Mouse (Mus musculus) hindbrain, embryonic 15.5 days (tissue): ENCODE data around the gene Shq1. TPM values are rescaled to one million over a fixed set of nuclear protein-coding genes. Genes with fewer than 3 reads are reported as not detected.

ENCODE experiments used
- ATAC-seq: fragments of 200-750 bp; cut with Nextera tagmentation; 2 replicates; pipeline ENCODE4 v1.8.0; 2017; ENCODE audit warnings: low read depth, moderate number of reproducible peaks, moderate TSS enrichment; ENCODE audit not compliant: low FRiP score
- H3K27ac ChIP-seq: fragments of 300-500 bp; sonication (generic); replicated peaks from 2 replicates; pipeline ENCODE4 v1.5.1; 2015; ENCODE audit warnings: mild to moderate bottlenecking, inconsistent platforms
- H3K27me3 ChIP-seq: fragments of 300-500 bp; sonication (generic); 2 replicates; pipeline ENCODE4 v1.6.1; 2015; ENCODE audit warnings: control low read depth, inconsistent platforms
- H3K36me3 ChIP-seq: fragments of 300-500 bp; sonication (generic); 2 replicates; pipeline ENCODE4 v1.6.1; 2015; ENCODE audit warnings: control low read depth, inconsistent platforms
- H3K4me1 ChIP-seq: fragments of 300-500 bp; sonication (generic); replicated peaks from 2 replicates; pipeline ENCODE4 v1.6.1; 2015; ENCODE audit warnings: control low read depth, inconsistent platforms
- H3K4me2 ChIP-seq: fragments of 300-500 bp; sonication (generic); 2 replicates; pipeline ENCODE4 v1.6.1; 2015; ENCODE audit warnings: moderate library complexity, mild to moderate bottlenecking, inconsistent platforms
- H3K4me3 ChIP-seq: fragments of 300-500 bp; sonication (generic); 2 replicates; pipeline ENCODE4 v1.5.1; 2015; ENCODE audit warnings: mild to moderate bottlenecking, inconsistent platforms
- H3K9ac ChIP-seq: fragments of 300-500 bp; sonication (generic); 2 replicates; pipeline ENCODE4 v1.6.1; 2015; ENCODE audit warnings: inconsistent platforms
- H3K9me3 ChIP-seq: fragments of 300-500 bp; sonication (generic); 2 replicates; pipeline ENCODE4 v1.6.1; 2016; ENCODE audit warnings: control low read depth, inconsistent platforms
- WGBS: fragments of 180-500 bp; shearing (Covaris S2); methylation state at CpG from one replicate; pipeline ENCODE4 v1.1.7; 2015; 5-methylcytosine and 5-hydroxymethylcytosine counted together
- polyA plus RNA-seq: library from polyadenylated mRNA; unstranded; fragments of >200 nt; fragmentation: Nextera tagmentation; extraction: Ambion mirVana; gene quantifications from 2 replicates; pipeline ENCODE4 v1.2.1, GENCODE M21; 2015

Shq1 gene
- polyA plus RNA-seq, 1 experiment from 2014 or later, result 8.9 TPM

- H3K27me3 ChIP-seq, result no peaks in the 10 kb centered on the region
- H3K36me3 ChIP-seq, result no peaks in the 10 kb centered on the region
- H3K4me1 ChIP-seq, result no peaks in the 10 kb centered on the region
- H3K9ac ChIP-seq, result no peak overlapping the region
- no peaks in the 10 kb centered on the region for H3K9me3 ChIP-seq
- no peak overlapping the region for H3K4me2 ChIP-seq
- no peak overlapping the region for H3K27ac ChIP-seq
- ATAC-seq, result no peak
- H3K4me3 ChIP-seq, result no peak overlapping the region
- 41% methylated on average over 8 of the region's 8 CpGs for WGBS
Measured at GRCm38 (mm10) chr6:100593857-100594256, 77.1 kb downstream of the Shq1 start.

GRCm38 (mm10) chr6:100592991-100593390 is 78.0 kb downstream of the Shq1 start:
- H3K4me2 ChIP-seq, result no peak overlapping the region
- no peaks in the 10 kb centered on the region for H3K9me3 ChIP-seq
- WGBS, result 37% methylated on average over 7 of the region's 7 CpGs
- H3K27ac ChIP-seq, result no peak overlapping the region
- H3K4me3 ChIP-seq, result no peak overlapping the region
- no peaks in the 10 kb centered on the region for H3K27me3 ChIP-seq
- ATAC-seq, result no peak
- no peak overlapping the region for H3K9ac ChIP-seq
- no peaks in the 10 kb centered on the region for H3K4me1 ChIP-seq
- H3K36me3 ChIP-seq, result no peaks in the 10 kb centered on the region

GRCm38 (mm10) chr6:100590602-100591001 is 80.4 kb downstream of the Shq1 start:
- WGBS, result 85% methylated on average over 4 of the region's 4 CpGs

GRCm38 (mm10) chr6:100588876-100589275 is 82.1 kb downstream of the Shq1 start:
- no peak overlapping the region for H3K4me2 ChIP-seq
- no peaks in the 10 kb centered on the region for H3K9me3 ChIP-seq
- no peak for ATAC-seq
- WGBS, result 99% methylated on average over 3 of the region's 3 CpGs
- H3K27me3 ChIP-seq, result no peaks in the 10 kb centered on the region
- no peak overlapping the region for H3K9ac ChIP-seq
- no peak overlapping the region for H3K27ac ChIP-seq
- H3K4me3 ChIP-seq, result no peak overlapping the region
- H3K4me1 ChIP-seq, result no peaks in the 10 kb centered on the region
- H3K36me3 ChIP-seq, result no peaks in the 10 kb centered on the region

More at GRCm38 (mm10) chr6:100590602-100591001, 80.4 kb downstream of the Shq1 start:
- Histone ChIP-seq H3K9me3 (no peaks in the 10 kb centered on the region), H3K4me3 (no peak overlapping the region), H3K27ac (no peak overlapping the region), H3K36me3 (no peaks in the 10 kb centered on the region), H3K9ac (no peak overlapping the region), H3K4me1 (no peaks in the 10 kb centered on the region), H3K27me3 (no peaks in the 10 kb centered on the region), H3K4me2 (no peak overlapping the region)
- no peak for ATAC-seq

- 92% methylated on average over 5 of the region's 5 CpGs for WGBS
- Histone ChIP-seq H3K27me3 (no peaks in the 10 kb centered on the region), H3K36me3 (no peaks in the 10 kb centered on the region), H3K9me3 (no peaks in the 10 kb centered on the region), H3K4me2 (no peak overlapping the region), H3K4me3 (no peak overlapping the region), H3K4me1 (no peaks in the 10 kb centered on the region), H3K27ac (no peak overlapping the region), H3K9ac (no peak overlapping the region)
- no peak for ATAC-seq
Measured at GRCm38 (mm10) chr6:100586758-100587157, 84.2 kb downstream of the Shq1 start.

GRCm38 (mm10) chr6:100581951-100582350 is 89.0 kb downstream of the Shq1 start:
- no peaks in the 10 kb centered on the region for H3K36me3 ChIP-seq
- H3K27ac ChIP-seq, result no peak overlapping the region
- no peak overlapping the region for H3K4me2 ChIP-seq
- H3K27me3 ChIP-seq, result no peaks in the 10 kb centered on the region
- 68% methylated on average over 2 of the region's 2 CpGs for WGBS
- no peak overlapping the region for H3K9ac ChIP-seq
- H3K9me3 ChIP-seq, result no peaks in the 10 kb centered on the region
- H3K4me3 ChIP-seq, result no peak overlapping the region
- ATAC-seq, result 0 out of 2 replicates have a peak, but pooled peaks have one; percentile 30
- peaks cover 8% of the 10 kb centered on the region for H3K4me1 ChIP-seq

- Histone ChIP-seq H3K27me3 (no peaks in the 10 kb centered on the region), H3K27ac (0 out of 2 replicates have a peak overlapping the region, but pooled peaks have one; percentile 10), H3K36me3 (no peaks in the 10 kb centered on the region), H3K4me1 (peaks cover 8% of the 10 kb centered on the region), H3K9ac (no peak overlapping the region), H3K4me2 (no peak overlapping the region), H3K9me3 (no peaks in the 10 kb centered on the region), H3K4me3 (no peak overlapping the region)
- ATAC-seq, result no peak
Measured at GRCm38 (mm10) chr6:100581056-100581455, 89.9 kb downstream of the Shq1 start.

GRCm38 (mm10) chr6:100577590-100577989 is 93.4 kb downstream of the Shq1 start:
- Histone ChIP-seq H3K36me3 (no peaks in the 10 kb centered on the region), H3K27ac (no peak overlapping the region), H3K27me3 (no peaks in the 10 kb centered on the region), H3K4me1 (peaks cover 8% of the 10 kb centered on the region), H3K4me3 (no peak overlapping the region), H3K4me2 (no peak overlapping the region), H3K9me3 (no peaks in the 10 kb centered on the region), H3K9ac (no peak overlapping the region)
- WGBS, result 94% methylated on average over 6 of the region's 6 CpGs
- no peak for ATAC-seq

GRCm38 (mm10) chr6:100576171-100576570 is 94.8 kb downstream of the Shq1 start:
- peaks cover 5% of the 10 kb centered on the region for H3K4me1 ChIP-seq
- no peak overlapping the region for H3K4me3 ChIP-seq
- ATAC-seq, result no peak
- 49% methylated on average over 6 of the region's 6 CpGs for WGBS
- no peak overlapping the region for H3K27ac ChIP-seq
- H3K4me2 ChIP-seq, result no peak overlapping the region
- no peak overlapping the region for H3K9ac ChIP-seq
- no peaks in the 10 kb centered on the region for H3K9me3 ChIP-seq
- no peaks in the 10 kb centered on the region for H3K27me3 ChIP-seq
- no peaks in the 10 kb centered on the region for H3K36me3 ChIP-seq

- 77% methylated on average over 6 of the region's 6 CpGs for WGBS
- no peak for ATAC-seq
- Histone ChIP-seq H3K36me3 (no peaks in the 10 kb centered on the region), H3K9me3 (no peaks in the 10 kb centered on the region), H3K9ac (no peak overlapping the region), H3K27ac (no peak overlapping the region), H3K4me2 (no peak overlapping the region), H3K4me1 (peaks cover 20% of the 10 kb centered on the region), H3K4me3 (no peak overlapping the region), H3K27me3 (peaks cover 19% of the 10 kb centered on the region)
Measured at GRCm38 (mm10) chr6:100566774-100567173, 104.2 kb downstream of the Shq1 start.

- peaks cover 20% of the 10 kb centered on the region for H3K4me1 ChIP-seq
- H3K9me3 ChIP-seq, result no peaks in the 10 kb centered on the region
- no peaks in the 10 kb centered on the region for H3K36me3 ChIP-seq
- WGBS, result 14% methylated on average over 4 of the region's 4 CpGs
- ATAC-seq, result no peak
- no peak overlapping the region for H3K4me2 ChIP-seq
- H3K27me3 ChIP-seq, result peaks cover 27% of the 10 kb centered on the region
- no peak overlapping the region for H3K9ac ChIP-seq
- no peak overlapping the region for H3K27ac ChIP-seq
- H3K4me3 ChIP-seq, result no peak overlapping the region
Measured at GRCm38 (mm10) chr6:100564516-100564915, 106.4 kb downstream of the Shq1 start.

- Histone ChIP-seq H3K4me2 (peak overlapping the region; percentile 99), H3K4me3 (peak overlapping the region; percentile 48), H3K9ac (peak overlapping the region; percentile 56), H3K36me3 (no peaks in the 10 kb centered on the region), H3K9me3 (no peaks in the 10 kb centered on the region), H3K27me3 (peaks cover 27% of the 10 kb centered on the region), H3K4me1 (peaks cover 20% of the 10 kb centered on the region), H3K27ac (peak overlapping the region; percentile 77)
- ATAC-seq, result peak; percentile 91
- 6% methylated on average over 38 of the region's 38 CpGs for WGBS
Measured at GRCm38 (mm10) chr6:100563552-100564341, 107.2 kb downstream of the Shq1 start.
